Mouse (Mus musculus): Measurements from ENCODE around the gene Olfr1157. TPM values are rescaled to one million over a fixed set of nuclear protein-coding genes. Genes with fewer than 3 reads are reported as not detected.

The Olfr1157 gene
- not detected in 2 replicates for polyA plus RNA-seq (2014; fragmentation: Nextera tagmentation; extraction: Ambion mirVana)

DNA sequence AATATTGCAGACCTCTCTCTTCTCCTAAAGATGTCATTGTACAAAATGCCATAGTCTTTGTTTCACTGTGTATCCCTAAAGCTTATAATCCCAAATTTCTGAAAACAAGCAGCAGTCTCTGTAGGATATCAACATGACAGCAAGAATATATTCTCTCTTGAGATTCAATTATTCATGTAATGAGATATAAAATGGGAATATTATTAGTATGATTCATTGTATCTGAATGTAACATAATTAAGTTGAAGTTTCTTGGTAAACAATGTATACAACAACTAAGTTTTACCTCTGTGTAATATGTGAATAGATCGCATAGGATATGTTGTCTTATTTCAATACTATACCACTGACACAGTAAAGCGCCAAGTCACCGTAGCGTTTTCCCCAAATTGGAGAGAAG is at the start of gene Olfr1157:
Gene Olfr1157, minus strand, starts transcription at position 101 of the 400 bp plus-strand sequence.
- Histone ChIP-seq H3K27me3 (replicated peaks; ENCODE audit: control insufficient read depth, insufficient read depth, low read length) (no peaks in the 10 kb centered on the region), H3K27ac (ENCODE audit: low read depth, low read length) (no peak within 1 kb of the TSS), H3K4me3 (ENCODE audit: low read depth, low read length) (no peak within 1 kb of the TSS), H3K36me3 (ENCODE audit: control insufficient read depth, insufficient read depth, low read length) (no peaks in the 10 kb centered on the region), H3K4me2 (no peak within 1 kb of the TSS), H3K9ac (ENCODE audit: low read depth, low read length) (no peak within 1 kb of the TSS), H3K4me1 (replicated peaks; ENCODE audit: control insufficient read depth, insufficient read depth, low read length) (no peaks in the 10 kb centered on the region), H3K9me3 (ENCODE audit: control insufficient read depth, low read length) (no peaks in the 10 kb centered on the region)
- WGBS, result 95% methylated on average over 4 of the region's 4 CpGs
- no peak for ATAC-seq (replicated peaks; ENCODE audit: low FRiP score)
- no peak for DNase-seq (ENCODE audit: low spot score)

DNA sequence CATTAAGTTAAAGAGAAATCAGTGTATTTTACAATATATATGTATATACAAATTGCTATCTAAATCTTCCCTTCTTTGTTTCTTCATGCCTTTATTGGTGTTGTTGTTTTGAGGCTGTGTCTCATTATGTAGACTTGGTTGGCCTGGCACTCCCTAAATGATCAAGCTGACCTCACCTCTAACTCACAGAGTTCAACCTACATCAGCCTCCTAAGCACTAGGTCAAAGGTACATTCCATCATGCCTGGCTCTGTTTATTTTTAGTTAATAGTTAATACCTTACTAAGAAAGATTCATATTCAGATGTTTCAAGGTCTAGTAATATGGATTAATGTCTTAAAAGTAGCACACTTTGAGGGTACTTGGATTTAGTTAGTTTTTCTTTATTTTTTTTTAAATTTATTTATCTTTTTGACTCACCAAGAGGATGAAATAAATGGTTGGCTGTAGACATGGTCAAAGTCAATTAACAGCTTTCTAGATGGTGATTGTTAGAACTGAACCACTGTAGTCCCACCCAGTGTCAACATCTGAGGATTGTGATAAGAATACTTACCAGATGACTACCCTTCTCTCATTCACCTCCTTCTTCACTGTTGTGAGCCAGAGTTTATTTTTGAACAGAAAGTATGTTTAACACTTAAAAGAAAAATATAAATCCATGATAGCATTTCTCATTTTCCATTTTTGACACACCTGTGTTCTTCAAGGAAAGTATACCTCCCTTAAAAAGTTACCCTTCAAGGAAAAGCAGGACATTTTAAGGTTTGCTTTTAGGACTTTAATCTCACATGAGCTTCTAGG is 39.6 kb upstream of the Olfr1157 start, which contains the start of gene Olfr1160:
Gene Olfr1160, minus strand, starts transcription at position 754 of the 804 bp plus-strand sequence.
- H3K27me3 ChIP-seq (replicated peaks; ENCODE audit: control insufficient read depth, insufficient read depth, low read length), result no peaks in the 10 kb centered on the region
- DNase-seq (ENCODE audit: low spot score), result no peak
- no peak within 1 kb of the TSS for H3K27ac ChIP-seq (ENCODE audit: low read depth, low read length)
- H3K9ac ChIP-seq (ENCODE audit: low read depth, low read length), result no peak within 1 kb of the TSS
- no peaks in the 10 kb centered on the region for H3K4me1 ChIP-seq (replicated peaks; ENCODE audit: control insufficient read depth, insufficient read depth, low read length)
- H3K4me3 ChIP-seq (ENCODE audit: low read depth, low read length), result no peak within 1 kb of the TSS
- no peaks in the 10 kb centered on the region for H3K9me3 ChIP-seq (ENCODE audit: control insufficient read depth, low read length)
- H3K4me2 ChIP-seq, result no peak within 1 kb of the TSS
- no peak; the same call in 1 of the 2 replicates for ATAC-seq (replicated peaks; ENCODE audit: low FRiP score)
- H3K36me3 ChIP-seq (ENCODE audit: control insufficient read depth, insufficient read depth, low read length), result no peaks in the 10 kb centered on the region

DNA sequence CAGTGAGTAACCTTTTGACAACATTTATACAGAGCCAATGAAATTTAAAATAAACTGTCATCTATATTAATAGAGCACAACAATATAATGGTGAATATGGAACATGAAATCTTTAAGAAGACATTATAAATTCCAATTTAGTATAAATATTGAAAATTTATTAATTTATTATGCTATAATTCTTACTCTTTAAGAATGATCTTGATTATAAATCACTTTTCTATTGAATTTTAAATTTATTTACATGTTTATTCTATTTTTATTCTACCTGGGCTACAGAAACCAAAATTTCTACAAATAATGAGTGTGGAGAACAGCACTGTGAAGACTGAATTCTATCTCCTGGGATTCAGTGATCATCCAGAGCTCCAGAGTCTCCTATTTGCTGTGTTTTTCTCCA is 21.7 kb upstream of the Olfr1157 start, which contains the start of gene Olfr1158:
Gene Olfr1158, plus strand, starts transcription at position 301 of the 400 bp plus-strand sequence.
- H3K36me3 ChIP-seq (ENCODE audit: control insufficient read depth, insufficient read depth, low read length), result no peaks in the 10 kb centered on the region
- no peaks in the 10 kb centered on the region for H3K4me1 ChIP-seq (replicated peaks; ENCODE audit: control insufficient read depth, insufficient read depth, low read length)
- no peaks in the 10 kb centered on the region for H3K27me3 ChIP-seq (replicated peaks; ENCODE audit: control insufficient read depth, insufficient read depth, low read length)
- no peak within 1 kb of the TSS for H3K4me3 ChIP-seq (ENCODE audit: low read depth, low read length)
- DNase-seq (ENCODE audit: low spot score) (no peak), ATAC-seq (replicated peaks; ENCODE audit: low FRiP score) (no peak)
- H3K9ac ChIP-seq (ENCODE audit: low read depth, low read length), result no peak within 1 kb of the TSS
- no peak within 1 kb of the TSS for H3K27ac ChIP-seq (ENCODE audit: low read depth, low read length)
- H3K4me2 ChIP-seq, result no peak within 1 kb of the TSS
- H3K9me3 ChIP-seq (ENCODE audit: control insufficient read depth, low read length), result no peaks in the 10 kb centered on the region

DNA sequence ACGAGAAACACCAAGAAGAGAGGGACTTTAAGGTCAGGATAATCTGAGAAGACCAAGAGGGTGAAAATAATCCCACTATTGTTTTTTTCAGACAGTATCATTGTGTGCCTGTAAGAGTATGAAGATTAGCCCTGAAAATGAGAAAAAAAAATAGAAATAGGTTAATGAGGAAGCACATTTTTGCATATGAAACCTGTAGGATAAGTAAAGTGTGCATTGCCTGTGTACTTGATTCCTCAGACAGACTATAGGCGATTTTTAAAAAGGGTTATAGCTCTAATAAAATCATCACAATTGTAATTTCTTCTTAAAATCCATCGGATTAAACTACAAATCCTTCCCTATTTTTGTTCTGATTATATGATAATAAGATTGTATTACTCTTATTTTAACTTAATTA is 6.5 kb upstream of the Olfr1157 start, which contains the start of gene Olfr74:
Gene Olfr74, minus strand, starts transcription at position 101 of the 400 bp plus-strand sequence.
- Histone ChIP-seq H3K27ac (ENCODE audit: low read depth, low read length) (no peak within 1 kb of the TSS), H3K27me3 (replicated peaks; ENCODE audit: control insufficient read depth, insufficient read depth, low read length) (no peaks in the 10 kb centered on the region), H3K9ac (ENCODE audit: low read depth, low read length) (no peak within 1 kb of the TSS), H3K9me3 (ENCODE audit: control insufficient read depth, low read length) (no peaks in the 10 kb centered on the region), H3K36me3 (ENCODE audit: control insufficient read depth, insufficient read depth, low read length) (no peaks in the 10 kb centered on the region), H3K4me2 (no peak within 1 kb of the TSS), H3K4me3 (ENCODE audit: low read depth, low read length) (no peak within 1 kb of the TSS), H3K4me1 (replicated peaks; ENCODE audit: control insufficient read depth, insufficient read depth, low read length) (no peaks in the 10 kb centered on the region)
- whole genome bisulfite sequencing, result 61% methylated on average over 3 of the region's 3 CpGs
- ATAC-seq (replicated peaks; ENCODE audit: low FRiP score) (no peak), DNase-seq (ENCODE audit: low spot score) (no peak)

DNA sequence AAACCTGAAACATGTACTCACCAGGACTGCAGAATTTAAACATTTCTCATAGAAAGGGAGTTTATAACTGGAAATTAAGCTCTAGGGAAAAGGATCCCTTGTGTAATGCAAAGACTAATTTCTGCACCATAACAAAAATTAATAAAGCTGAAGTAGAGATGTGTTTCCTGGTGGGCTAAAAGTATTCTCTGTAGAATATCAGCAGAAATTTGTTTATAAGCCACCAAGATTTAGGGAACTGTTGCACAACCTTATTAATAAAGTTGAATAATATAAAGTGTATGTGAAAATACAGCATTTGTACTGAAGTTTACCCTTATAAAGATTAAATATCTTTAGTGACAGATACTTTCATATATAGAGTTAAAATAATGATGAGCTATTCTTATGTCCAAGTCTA is 15.1 kb downstream of the Olfr1157 start, which contains the start of gene Olfr1156:
Gene Olfr1156, minus strand, starts transcription at position 101 of the 400 bp plus-strand sequence.
- Histone ChIP-seq H3K9ac (ENCODE audit: low read depth, low read length) (no peak within 1 kb of the TSS), H3K27me3 (replicated peaks; ENCODE audit: control insufficient read depth, insufficient read depth, low read length) (no peaks in the 10 kb centered on the region), H3K4me2 (no peak within 1 kb of the TSS), H3K4me3 (ENCODE audit: low read depth, low read length) (no peak within 1 kb of the TSS), H3K27ac (ENCODE audit: low read depth, low read length) (no peak within 1 kb of the TSS), H3K4me1 (replicated peaks; ENCODE audit: control insufficient read depth, insufficient read depth, low read length) (no peaks in the 10 kb centered on the region), H3K9me3 (ENCODE audit: control insufficient read depth, low read length) (no peaks in the 10 kb centered on the region), H3K36me3 (ENCODE audit: control insufficient read depth, insufficient read depth, low read length) (no peaks in the 10 kb centered on the region)
- DNase-seq (ENCODE audit: low spot score) (no peak), ATAC-seq (replicated peaks; ENCODE audit: low FRiP score) (no peak)

DNA sequence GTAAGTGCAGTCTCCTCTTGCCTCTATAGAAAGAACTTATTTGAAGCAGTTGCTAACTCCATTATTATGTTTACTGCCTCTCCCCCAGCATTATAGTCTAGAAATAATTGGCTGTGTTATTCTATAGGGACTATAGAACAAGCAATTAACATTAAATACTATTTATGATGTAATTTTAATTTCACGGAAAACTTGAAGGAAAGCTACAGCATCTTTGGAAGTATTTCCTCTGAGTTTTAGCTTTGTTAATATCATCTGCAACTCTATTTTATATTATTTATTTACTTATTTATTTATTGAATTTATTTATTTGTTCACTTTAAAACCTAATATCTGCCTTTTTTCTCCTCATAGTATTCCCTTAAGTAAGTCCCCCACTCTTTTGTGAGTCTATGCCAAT is 23.1 kb downstream of the Olfr1157 start, which contains the start of gene Olfr1155:
Gene Olfr1155, minus strand, starts transcription at position 101 of the 400 bp plus-strand sequence.
- no peak within 1 kb of the TSS for H3K4me2 ChIP-seq
- no peak within 1 kb of the TSS for H3K9ac ChIP-seq (ENCODE audit: low read depth, low read length)
- no peaks in the 10 kb centered on the region for H3K36me3 ChIP-seq (ENCODE audit: control insufficient read depth, insufficient read depth, low read length)
- ATAC-seq (replicated peaks; ENCODE audit: low FRiP score), result no peak
- H3K27me3 ChIP-seq (replicated peaks; ENCODE audit: control insufficient read depth, insufficient read depth, low read length), result no peaks in the 10 kb centered on the region
- no peaks in the 10 kb centered on the region for H3K4me1 ChIP-seq (replicated peaks; ENCODE audit: control insufficient read depth, insufficient read depth, low read length)
- H3K27ac ChIP-seq (ENCODE audit: low read depth, low read length), result no peak within 1 kb of the TSS
- H3K9me3 ChIP-seq (ENCODE audit: control insufficient read depth, low read length), result no peaks in the 10 kb centered on the region; the same call in 1 of the 2 replicates
- DNase-seq (ENCODE audit: low spot score), result no peak
- 85% methylated on average over 1 of the region's 1 CpGs for WGBS
- H3K4me3 ChIP-seq (ENCODE audit: low read depth, low read length), result no peak within 1 kb of the TSS

Other genes with a start within 250 kb of the Olfr1157 start
- gene Olfr1138, start 228.3 kb downstream of the Olfr1157 start, polyA plus RNA-seq (2014; fragmentation: Nextera tagmentation; extraction: Ambion mirVana), result not detected in 2 replicates
- gene Olfr1140, start 224.5 kb downstream of the Olfr1157 start, polyA plus RNA-seq (2014; fragmentation: Nextera tagmentation; extraction: Ambion mirVana), result not detected in 2 replicates
- not detected in 2 replicates for gene Olfr1141, start 214.3 kb downstream of the Olfr1157 start, polyA plus RNA-seq (2014; fragmentation: Nextera tagmentation; extraction: Ambion mirVana)
- gene Olfr152, start 188.8 kb downstream of the Olfr1157 start, polyA plus RNA-seq (2014; fragmentation: Nextera tagmentation; extraction: Ambion mirVana), result not detected in 2 replicates
- gene Olfr1143, start 167.7 kb downstream of the Olfr1157 start, polyA plus RNA-seq (2014; fragmentation: Nextera tagmentation; extraction: Ambion mirVana), result not detected in 2 replicates
- gene Olfr1145, start 158.5 kb downstream of the Olfr1157 start, polyA plus RNA-seq (2014; fragmentation: Nextera tagmentation; extraction: Ambion mirVana), result not detected in 2 replicates
- not detected in 2 replicates for gene Olfr1148, start 137.8 kb downstream of the Olfr1157 start, polyA plus RNA-seq (2014; fragmentation: Nextera tagmentation; extraction: Ambion mirVana)
- not detected in 2 replicates for gene Olfr1150-ps1, start 124.3 kb downstream of the Olfr1157 start, polyA plus RNA-seq (2014; fragmentation: Nextera tagmentation; extraction: Ambion mirVana)
- gene Olfr1151, start 112.4 kb downstream of the Olfr1157 start, polyA plus RNA-seq (2014; fragmentation: Nextera tagmentation; extraction: Ambion mirVana), result not detected in 2 replicates
- gene Olfr1152, start 101.8 kb downstream of the Olfr1157 start, polyA plus RNA-seq (2014; fragmentation: Nextera tagmentation; extraction: Ambion mirVana), result not detected in 2 replicates
- gene Olfr1153, start 73.3 kb downstream of the Olfr1157 start, polyA plus RNA-seq (2014; fragmentation: Nextera tagmentation; extraction: Ambion mirVana), result not detected in 2 replicates
- gene Olfr1154, start 63.1 kb downstream of the Olfr1157 start, polyA plus RNA-seq (2014; fragmentation: Nextera tagmentation; extraction: Ambion mirVana), result not detected in 2 replicates
- gene Olfr1155, start 23.2 kb downstream of the Olfr1157 start, polyA plus RNA-seq (2014; fragmentation: Nextera tagmentation; extraction: Ambion mirVana), result not detected in 2 replicates
- not detected in 2 replicates for gene Olfr1156, start 15.2 kb downstream of the Olfr1157 start, polyA plus RNA-seq (2014; fragmentation: Nextera tagmentation; extraction: Ambion mirVana)
- gene Olfr74, start 6.4 kb upstream of the Olfr1157 start, polyA plus RNA-seq (2014; fragmentation: Nextera tagmentation; extraction: Ambion mirVana), result not detected in 2 replicates
- not detected in 2 replicates for gene Olfr1158, start 21.8 kb upstream of the Olfr1157 start, polyA plus RNA-seq (2014; fragmentation: Nextera tagmentation; extraction: Ambion mirVana)
- gene Olfr1160, start 40.0 kb upstream of the Olfr1157 start, polyA plus RNA-seq (2014; fragmentation: Nextera tagmentation; extraction: Ambion mirVana), result not detected in 2 replicates
- gene Olfr1161, start 54.5 kb upstream of the Olfr1157 start, polyA plus RNA-seq (2014; fragmentation: Nextera tagmentation; extraction: Ambion mirVana), result not detected in 2 replicates
- gene Olfr73, start 69.4 kb upstream of the Olfr1157 start, polyA plus RNA-seq (2014; fragmentation: Nextera tagmentation; extraction: Ambion mirVana), result not detected in 2 replicates
- not detected in 2 replicates for gene Olfr1162, start 82.8 kb upstream of the Olfr1157 start, polyA plus RNA-seq (2014; fragmentation: Nextera tagmentation; extraction: Ambion mirVana)
- gene Olfr1163, start 103.5 kb upstream of the Olfr1157 start, polyA plus RNA-seq (2014; fragmentation: Nextera tagmentation; extraction: Ambion mirVana), result not detected in 2 replicates
- not detected in 2 replicates for gene Olfr1164, start 125.7 kb upstream of the Olfr1157 start, polyA plus RNA-seq (2014; fragmentation: Nextera tagmentation; extraction: Ambion mirVana)
- gene Olfr1166, start 160.0 kb upstream of the Olfr1157 start, polyA plus RNA-seq (2014; fragmentation: Nextera tagmentation; extraction: Ambion mirVana), result not detected in 2 replicates
- gene Olfr1167, start 186.9 kb upstream of the Olfr1157 start, polyA plus RNA-seq (2014; fragmentation: Nextera tagmentation; extraction: Ambion mirVana), result not detected in 2 replicates
- gene Olfr1168, start 213.6 kb upstream of the Olfr1157 start, polyA plus RNA-seq (2014; fragmentation: Nextera tagmentation; extraction: Ambion mirVana), result not detected in 2 replicates